Mouse (Mus musculus) CH12F3 (cell line): ENCODE results near the gene Oosp2.

ENCODE experiments used
- in situ Hi-C: fragments of 300-500 bp; cut with MboI; formaldehyde crosslinking; loops from 2 replicates; pipeline ENCODE4 v1.14.3; 2020; ENCODE audit warnings: low sequenced_read_pairs

Gene Oosp2

GRCm38 (mm10) chr19:11611541-11611945 is 48.8 kb downstream of the Oosp2 start:
- in situ Hi-C loops, result loop anchor here (25.0 kb wide), 1 partner anchor 401 kb away; no protein-coding TSS in a partner anchor

GRCm38 (mm10) chr19:11608172-11608571 is 52.2 kb downstream of the Oosp2 start:
- in situ Hi-C loops, result loop anchor here (5.0 to 25.0 kb wide), 3 partner anchors 159 to 423 kb away; no protein-coding TSS in a partner anchor

GRCm38 (mm10) chr19:11604603-11605002 is 55.8 kb downstream of the Oosp2 start, which contains the start of gene Ms4a6d:
TSS of gene Ms4a6d (minus strand) at chr19:11604849.
- in situ Hi-C loops, result loop anchor here (5.0 to 25.0 kb wide), 4 partner anchors 163 to 420 kb away; no protein-coding TSS in a partner anchor

GRCm38 (mm10) chr19:11602026-11602425 is 58.3 kb downstream of the Oosp2 start:
- in situ Hi-C loops, result loop anchor here (5.0 to 25.0 kb wide), 3 partner anchors 250 to 417 kb away; no protein-coding TSS in a partner anchor

GRCm38 (mm10) chr19:11601349-11601748 is 59.0 kb downstream of the Oosp2 start:
- in situ Hi-C loops, result loop anchor here (5.0 to 25.0 kb wide), 3 partner anchors 249 to 417 kb away; no protein-coding TSS in a partner anchor
